Mouse (Mus musculus): ENCODE data around the gene Erh.

DNA sequence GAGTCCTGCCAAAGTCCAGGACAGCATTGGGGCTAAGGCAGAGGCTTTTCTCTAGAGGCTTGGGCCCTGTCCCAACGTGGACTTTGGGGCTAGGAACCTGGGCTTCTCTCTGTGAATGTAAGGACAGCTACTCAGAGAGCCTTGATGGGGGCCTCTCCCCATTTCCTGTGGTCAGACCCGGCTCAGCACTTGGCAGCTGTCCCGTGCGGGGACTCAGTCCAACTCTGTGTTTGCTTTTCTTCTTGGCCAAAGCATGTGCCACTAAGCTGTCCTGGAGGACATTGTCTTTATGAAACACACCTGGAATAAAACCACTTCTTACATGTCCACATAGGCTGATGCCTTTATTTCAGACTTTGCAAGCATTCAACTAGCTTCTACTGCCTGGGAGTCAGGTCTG lies 40.6 kb downstream of the Erh start:
- TF ChIP-seq POLR2A (IDR thresholded peaks at IDR 0.05; ENCODE audit: borderline replicate concordance, low read depth, low read length) (no peak), CTCF (IDR thresholded peaks at IDR 0.05; ENCODE audit: low read depth, low read length) (no peak)
